ENCODE assay signal across 8 mouse cellular contexts in the genomic region with DNA sequence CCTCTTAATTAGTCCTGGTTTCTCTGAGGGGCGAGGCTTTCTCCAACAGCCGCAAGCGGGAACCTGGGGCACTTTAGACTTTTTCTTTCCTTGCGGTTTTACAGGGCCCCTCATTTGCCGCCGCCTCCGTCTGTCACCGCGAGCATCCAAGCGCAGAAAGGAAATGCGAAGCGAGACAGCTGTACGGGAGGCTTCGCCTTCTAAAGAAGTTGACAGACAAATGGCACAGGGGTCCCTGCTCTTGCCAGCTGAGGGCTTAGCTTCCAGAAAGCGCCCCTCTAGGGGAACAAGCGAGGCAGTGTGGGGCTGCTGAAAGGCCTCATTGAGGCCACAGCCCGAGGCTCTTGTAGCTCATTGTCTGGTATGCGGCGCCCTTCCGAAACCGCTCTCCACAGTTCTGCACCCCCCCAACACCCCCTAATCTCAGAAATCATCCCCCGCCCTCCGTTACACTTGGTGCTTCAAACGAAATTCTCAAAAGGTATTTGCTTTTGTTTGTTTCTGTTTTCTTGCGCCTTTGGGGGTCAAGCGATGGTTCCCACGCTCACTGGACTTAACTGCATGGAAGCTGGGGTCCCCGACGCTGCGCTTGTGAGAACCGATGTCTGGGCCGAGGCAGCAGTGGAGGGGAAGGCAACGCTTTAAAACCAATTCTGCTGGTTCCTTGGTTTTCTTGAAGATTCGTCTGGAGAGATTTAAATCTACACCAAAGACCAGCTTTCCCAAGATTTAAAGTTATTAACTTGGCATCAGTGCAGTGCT. TPM values are rescaled to one million over a fixed set of nuclear protein-coding genes. Genes with fewer than 3 reads are reported as not detected.
A peak's percentile ranks its signal among the peaks of the same experiment; 100 is the strongest.
DNase-seq lines count a peak whose midpoint lies in the region; ATAC-seq and TF ChIP-seq lines count a peak whose summit lies in the region.

No protein-coding gene starts in this region.

- no peaks in the 10 kb centered on the region for H3K9me3 ChIP-seq in heart, embryonic 14.5 days (ENCODE audit: control insufficient read depth, low read length)
- H3K9me3 ChIP-seq in ES-E14 (ENCODE audit: control insufficient read depth, insufficient read depth, low read depth, low read length), result no peaks in the 10 kb centered on the region
- no peaks in the 10 kb centered on the region for H3K9me3 ChIP-seq in forebrain, embryonic 15.5 days
- no peaks in the 10 kb centered on the region for H3K9me3 ChIP-seq in liver, embryonic 12.5 days (replicated peaks)
- no peaks in the 10 kb centered on the region for H3K9me3 ChIP-seq in neural tube, embryonic 13.5 days

- H3K4me3 ChIP-seq in heart, embryonic 14.5 days (ENCODE audit: control insufficient read depth in 1 of 2, insufficient read depth in 1 of 2, low read depth in 1 of 2, low read length in 2 of 2), result peak overlapping the region; percentile 25 to 37
- H3K4me3 ChIP-seq in ES-E14 (ENCODE audit: insufficient read depth in 1 of 2, low read depth in 1 of 2, low read length in 2 of 2, poor library complexity in 1 of 2, severe bottlenecking in 1 of 2), result peak overlapping the region; percentile 32 to 37
- H3K4me3 ChIP-seq in forebrain, embryonic 15.5 days, result peak overlapping the region; percentile 32
- peak overlapping the region; percentile 25 for H3K4me3 ChIP-seq in liver, embryonic 12.5 days
- H3K4me3 ChIP-seq in neural tube, embryonic 13.5 days, result peak overlapping the region; percentile 29

- H3K27me3 ChIP-seq in heart, embryonic 14.5 days (ENCODE audit: control insufficient read depth, insufficient read depth, low read length), result no peaks in the 10 kb centered on the region
- no peaks in the 10 kb centered on the region for H3K27me3 ChIP-seq in forebrain, embryonic 15.5 days
- peaks cover 51% of the 10 kb centered on the region for H3K27me3 ChIP-seq in liver, embryonic 12.5 days (replicated peaks)
- no peaks in the 10 kb centered on the region; the same call in 1 of the 2 replicates for H3K27me3 ChIP-seq in neural tube, embryonic 13.5 days

- no peak for ATAC-seq in heart, embryonic 14.5 days (ENCODE audit: insufficient number of reproducible peaks, insufficient read depth, low FRiP score, low read depth)
- peak; percentile 96 for ATAC-seq in forebrain, embryonic 15.5 days (replicated peaks)
- no peak for ATAC-seq in liver, embryonic 12.5 days
- ATAC-seq in neural tube, embryonic 13.5 days (ENCODE audit: low read depth), result peak; percentile 95

- H3K36me3 ChIP-seq in heart, embryonic 14.5 days (ENCODE audit: control insufficient read depth, insufficient read depth, low read length), result no peaks in the 10 kb centered on the region
- no peaks in the 10 kb centered on the region for H3K36me3 ChIP-seq in ES-E14 (ENCODE audit: control insufficient read depth, insufficient read depth, low read length, poor library complexity, severe bottlenecking)
- no peaks in the 10 kb centered on the region for H3K36me3 ChIP-seq in forebrain, embryonic 15.5 days
- H3K36me3 ChIP-seq in liver, embryonic 12.5 days, result no peaks in the 10 kb centered on the region
- H3K36me3 ChIP-seq in neural tube, embryonic 13.5 days, result no peaks in the 10 kb centered on the region

- H3K9ac ChIP-seq in heart, embryonic 14.5 days (ENCODE audit: low read length), result peak overlapping the region; percentile 66
- H3K9ac ChIP-seq in ES-E14 (ENCODE audit: insufficient read depth, low read depth, low read length, poor library complexity, severe bottlenecking), result no peak overlapping the region
- H3K9ac ChIP-seq in forebrain, embryonic 15.5 days (replicated peaks), result peak overlapping the region; percentile 42
- H3K9ac ChIP-seq in liver, embryonic 12.5 days, result 0 out of 2 replicates have a peak overlapping the region, but pooled peaks have one; percentile 35
- peak overlapping the region; percentile 59 for H3K9ac ChIP-seq in neural tube, embryonic 13.5 days

- H3K27ac ChIP-seq in heart, embryonic 14.5 days (replicated peaks in 1 of 2; ENCODE audit: control insufficient read depth in 1 of 2, insufficient read depth in 1 of 2, low read depth in 2 of 2, low read length in 2 of 2), result 0 out of 4 replicates have a peak overlapping the region, but pooled peaks of 1 of the 2 experiments have one; percentile 21
- H3K27ac ChIP-seq in ES-E14 (ENCODE audit: insufficient read depth, low read depth, low read length, poor library complexity, severe bottlenecking), result no peak overlapping the region
- peak overlapping the region; percentile 79 for H3K27ac ChIP-seq in forebrain, embryonic 15.5 days (replicated peaks)
- no peak overlapping the region for H3K27ac ChIP-seq in liver, embryonic 12.5 days
- peak overlapping the region; percentile 83 for H3K27ac ChIP-seq in neural tube, embryonic 13.5 days (replicated peaks)

- in situ Hi-C loops in ES-E14 (cut with MboI; ENCODE audit: low sequenced_read_pairs in 2 of 2, unreplicated experiment in 2 of 2), result loop anchor here (5.0 kb wide), 2 partner anchors 79 to 84 kb away; a partner anchor contains a TSS

- WGBS in heart, embryonic 14.5 days, result 10% methylated on average over 34 of the region's 34 CpGs
- WGBS in forebrain, embryonic 15.5 days, result 1% methylated on average over 34 of the region's 34 CpGs
- WGBS in liver, embryonic 12.5 days (ENCODE audit: insufficient replicate concordance), result 6% methylated on average over 34 of the region's 34 CpGs
- 2% methylated on average over 34 of the region's 34 CpGs for WGBS in neural tube, embryonic 13.5 days

- intact Hi-C loops in heart, postnatal 25 days (cut with DNase I), result no loop called here

- peak overlapping the region; percentile 61 for H3K4me2 ChIP-seq in heart, embryonic 14.5 days (ENCODE audit: low read length)
- peak overlapping the region; percentile 54 for H3K4me2 ChIP-seq in forebrain, embryonic 15.5 days (replicated peaks)
- H3K4me2 ChIP-seq in liver, embryonic 12.5 days, result peak overlapping the region; percentile 62
- peak overlapping the region; percentile 56 for H3K4me2 ChIP-seq in neural tube, embryonic 13.5 days

- DNase-seq in heart, postnatal 25 days (ENCODE audit: low spot score), result no peak
- no peak for DNase-seq in ES-E14 (ENCODE audit: low read depth, low spot score)
- DNase-seq in urinary bladder, postnatal 25 days (ENCODE audit: low spot score), result no peak
- DNase-seq in gastrocnemius, adult 8-10 months (ENCODE audit: low spot score in 2 of 2), result no peak

- H3K4me1 ChIP-seq in heart, embryonic 14.5 days (ENCODE audit: control insufficient read depth in 2 of 2, insufficient read depth in 2 of 2, low read length in 2 of 2), result peaks cover 12 to 19% of the 10 kb centered on the region in 2 experiments; a peak in 2 of 4 replicates
- H3K4me1 ChIP-seq in ES-E14 (ENCODE audit: control insufficient read depth in 2 of 2, insufficient read depth in 2 of 2, low read length in 2 of 2, poor library complexity in 1 of 2), result peaks cover 0 to 5% of the 10 kb centered on the region in 2 experiments; a peak in 1 of 4 replicates
- peaks cover 21% of the 10 kb centered on the region for H3K4me1 ChIP-seq in forebrain, embryonic 15.5 days
- peaks cover 8% of the 10 kb centered on the region for H3K4me1 ChIP-seq in liver, embryonic 12.5 days
- peaks cover 29% of the 10 kb centered on the region for H3K4me1 ChIP-seq in neural tube, embryonic 13.5 days (replicated peaks)

TF ChIP-seq in ES-E14, 5 proteins besides CTCF, POLR2A, EP300 and RAD21:
- TF ChIP-seq HCFC1 (IDR thresholded peaks at IDR 0.05; ENCODE audit: borderline replicate concordance, insufficient read depth, low read length) (no peak), MAFK (IDR thresholded peaks at IDR 0.05; ENCODE audit: insufficient read depth, low read depth, low read length) (no peak), ZC3H11A (IDR thresholded peaks at IDR 0.05; ENCODE audit: borderline replicate concordance, low read depth, low read length) (no peak), CHD2 (IDR thresholded peaks at IDR 0.05; ENCODE audit: low read depth, low read length) (no peak), ZNF384 (IDR thresholded peaks at IDR 0.05; ENCODE audit: low read depth, low read length) (no peak)

RNA-seq across cellular contexts. Expression of a gene that starts 22.7 kb away (rescaled TPM):
- 65.0 and 73.7 TPM in 2 replicates for polyA plus RNA-seq in heart, embryonic 14.5 days (2014; fragmentation: Nextera tagmentation; extraction: Ambion mirVana)
- 10 to 100 TPM; 76.4 to 89.1 TPM for total RNA-seq in heart, postnatal 25 days (2021)
- 12.0 and 19.6 TPM in 2 replicates for total RNA-seq in ES-E14 (2012; rRNA removed)
- 87.6 and 90.5 TPM in 2 replicates for polyA plus RNA-seq in forebrain, embryonic 15.5 days (2015; fragmentation: Nextera tagmentation; extraction: Ambion mirVana)
- 9.4 and 10.4 TPM in 2 replicates for polyA plus RNA-seq in liver, embryonic 12.5 days (2016; fragmentation: Nextera tagmentation; extraction: Ambion mirVana)
- polyA plus RNA-seq in neural tube, embryonic 13.5 days (2015; fragmentation: Nextera tagmentation; extraction: Ambion mirVana), result 65.9 and 74.1 TPM in 2 replicates
- total RNA-seq in gastrocnemius, adult 8-10 months (2022), result 10 to 100 TPM; 11.3 to 16.5 (median 12.9) TPM

RNA-seq across cellular contexts. Expression of a gene that starts 44.0 kb away (rescaled TPM):
- polyA plus RNA-seq in heart, embryonic 14.5 days (2014; fragmentation: Nextera tagmentation; extraction: Ambion mirVana), result 58.3 and 65.3 TPM in 2 replicates
- 10 to 100 TPM; 74.2 to 92.2 TPM for total RNA-seq in heart, postnatal 25 days (2021)
- 40.9 and 50.8 TPM in 2 replicates for total RNA-seq in ES-E14 (2012; rRNA removed)
- polyA plus RNA-seq in forebrain, embryonic 15.5 days (2015; fragmentation: Nextera tagmentation; extraction: Ambion mirVana), result 196 and 207 TPM in 2 replicates
- polyA plus RNA-seq in liver, embryonic 12.5 days (2016; fragmentation: Nextera tagmentation; extraction: Ambion mirVana), result 185 and 198 TPM in 2 replicates
- polyA plus RNA-seq in neural tube, embryonic 13.5 days (2015; fragmentation: Nextera tagmentation; extraction: Ambion mirVana), result 150 and 161 TPM in 2 replicates
- 100 to 1,000 TPM in 1 of 4 experiments, 10 to 100 TPM in 3; 76.8 to 106 (median 90.5) TPM for total RNA-seq in gastrocnemius, adult 8-10 months (2022)

Comparison
In these comparisons a context has a peak if more than half of its experiments do, and no peak if none do; other contexts are left out.
1. ATAC-seq: peak in forebrain, embryonic 15.5 days (single experiment) and neural tube, embryonic 13.5 days (single experiment); none in heart, embryonic 14.5 days (single experiment) and liver, embryonic 12.5 days (single experiment).
2. H3K27ac ChIP-seq: peak in forebrain, embryonic 15.5 days (single experiment) and neural tube, embryonic 13.5 days (single experiment); none in ES-E14 (single experiment) and liver, embryonic 12.5 days (single experiment).
3. Peak in every context shown above with its lines, with median percentiles within 50 percentile points of each other: H3K4me2 ChIP-seq and H3K4me3 ChIP-seq.